Mouse (Mus musculus): ENCODE measurements at regions not wholly inside any gene's neighbourhood (a gene's known extent, or its start where the extent isn't known, plus 50 kb on each side); places are given as distances from the start of the nearest gene placed in this dataset.
"Not testable (repeated sequence)": the region's sequence is repeated elsewhere in the genome, so short reads cannot be mapped to it uniquely, and the experiment has no call there.

DNA sequence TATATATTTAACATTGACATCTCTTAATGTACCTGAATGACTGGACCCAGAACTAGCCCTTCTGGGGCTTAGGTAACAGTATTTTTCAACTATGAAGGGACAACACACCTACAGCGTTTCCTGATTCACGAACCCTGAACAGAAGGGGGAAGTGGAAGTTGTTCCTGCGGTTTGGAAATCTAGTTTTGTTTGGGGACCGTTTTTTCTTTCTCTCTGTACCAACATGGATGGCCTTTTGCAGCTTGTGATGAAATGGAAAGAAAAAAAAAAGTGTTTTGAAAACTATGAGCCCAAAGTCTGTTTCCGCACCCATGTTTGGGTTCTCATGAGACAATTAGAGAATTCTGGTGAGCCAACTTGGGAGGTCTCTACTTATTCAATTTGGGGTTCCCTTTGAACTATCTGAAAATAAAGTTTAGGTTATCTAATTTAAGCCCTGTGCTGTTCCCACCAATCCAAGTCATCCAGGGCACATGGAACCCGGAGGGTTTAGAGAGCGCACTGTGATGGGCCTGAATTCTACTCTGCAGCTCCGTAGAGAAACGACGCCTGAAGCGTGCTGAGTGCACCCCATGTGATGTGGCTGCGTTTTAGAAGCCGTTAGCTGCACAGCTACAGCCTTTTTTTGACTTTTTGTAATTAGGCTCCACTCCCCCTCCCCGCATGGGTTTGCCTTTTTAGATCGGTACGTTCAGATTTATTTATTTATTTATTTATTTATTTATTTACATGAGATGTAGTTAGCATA is 137.0 kb upstream of the Rapgef5 start:
- no peak for DNase-seq

DNA sequence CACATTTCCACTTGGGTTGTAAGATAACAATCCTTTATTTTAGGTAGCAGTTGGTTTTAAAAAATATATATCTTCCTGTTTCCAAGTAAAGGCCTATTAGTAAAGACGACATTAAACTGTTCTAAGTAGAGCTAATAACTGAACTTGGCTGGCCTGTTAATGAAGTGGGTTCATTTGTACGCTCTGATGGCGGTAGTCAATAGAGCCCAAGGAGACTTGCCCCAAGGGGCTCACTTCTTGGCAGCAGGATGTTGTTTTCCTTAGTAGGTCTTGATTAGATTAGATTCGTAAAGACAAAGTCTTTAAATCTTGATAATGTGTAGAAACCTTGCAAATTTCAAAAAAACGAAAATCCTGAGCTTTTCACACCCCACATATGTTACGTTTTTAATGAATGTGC is 135.4 kb upstream of the Rapgef5 start:
- DNase-seq: no peak

DNA sequence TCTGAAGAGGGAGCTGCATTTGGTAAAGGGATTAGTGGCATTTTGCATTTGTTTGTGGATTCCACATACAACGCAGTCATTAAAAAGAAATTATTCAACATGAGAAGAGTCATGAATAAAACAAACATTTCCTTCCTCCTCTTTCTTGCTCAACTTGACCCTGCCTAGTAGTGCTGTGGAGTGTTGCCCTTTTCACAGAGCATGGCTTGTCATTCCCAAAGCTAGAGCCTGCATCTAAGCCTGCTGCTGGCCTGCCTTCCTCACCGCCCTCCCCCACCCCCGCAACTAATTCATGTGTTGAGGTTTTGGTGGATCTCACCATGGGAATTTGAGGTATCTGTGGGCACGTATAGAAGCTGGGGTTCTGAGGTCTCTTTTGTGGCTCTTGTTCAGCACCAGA is 133.6 kb upstream of the Rapgef5 start:
- DNase-seq: not testable (repeated sequence)

DNA sequence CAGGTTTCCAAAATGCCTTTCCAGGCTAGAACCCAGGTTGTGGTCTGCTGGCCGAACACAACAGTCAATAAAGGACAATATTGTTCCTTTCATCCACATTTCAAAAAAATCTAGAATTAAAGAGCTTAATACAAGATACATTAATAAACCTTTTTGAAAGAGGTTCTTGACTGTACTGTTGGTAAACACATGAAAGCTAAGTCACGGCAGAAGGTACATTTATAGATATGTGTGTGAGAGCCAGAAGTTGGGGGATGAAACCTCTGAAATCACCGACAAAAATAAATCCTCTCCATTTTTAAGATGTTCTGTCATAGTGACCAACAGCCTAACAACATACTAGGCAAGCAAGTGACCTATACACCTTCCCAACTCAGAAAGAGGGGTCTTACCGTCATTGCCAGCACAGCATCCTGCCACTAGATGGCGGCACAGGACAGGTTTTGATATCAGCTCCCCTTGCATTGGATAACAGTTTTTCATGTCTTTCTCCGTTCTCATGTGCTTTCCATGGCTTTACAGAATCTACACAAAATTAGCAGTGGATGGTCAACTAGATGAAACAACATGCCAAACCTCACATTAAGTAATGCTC is 131.1 kb upstream of the Rapgef5 start:
- DNase-seq: peak; percentile 87

DNA sequence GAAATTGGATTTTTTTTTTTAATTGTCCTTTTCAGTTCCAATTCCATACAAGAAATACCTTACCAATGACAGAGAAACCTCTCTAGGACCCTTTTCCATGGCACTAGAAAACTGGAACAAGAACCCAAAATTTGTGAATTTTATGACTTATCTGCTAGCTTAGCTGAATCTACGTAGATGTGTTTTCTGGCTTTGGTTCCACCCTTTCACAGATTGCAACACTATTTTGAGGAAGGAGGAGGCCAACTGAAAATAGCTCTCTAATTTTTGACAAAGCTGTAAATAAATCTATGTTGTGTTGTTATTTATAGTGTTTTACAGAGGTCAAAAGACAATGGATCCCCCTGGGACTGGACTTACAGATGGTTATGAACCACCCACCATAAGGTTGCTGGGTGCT is 130.6 kb upstream of the Rapgef5 start:
- DNase-seq: no peak

DNA sequence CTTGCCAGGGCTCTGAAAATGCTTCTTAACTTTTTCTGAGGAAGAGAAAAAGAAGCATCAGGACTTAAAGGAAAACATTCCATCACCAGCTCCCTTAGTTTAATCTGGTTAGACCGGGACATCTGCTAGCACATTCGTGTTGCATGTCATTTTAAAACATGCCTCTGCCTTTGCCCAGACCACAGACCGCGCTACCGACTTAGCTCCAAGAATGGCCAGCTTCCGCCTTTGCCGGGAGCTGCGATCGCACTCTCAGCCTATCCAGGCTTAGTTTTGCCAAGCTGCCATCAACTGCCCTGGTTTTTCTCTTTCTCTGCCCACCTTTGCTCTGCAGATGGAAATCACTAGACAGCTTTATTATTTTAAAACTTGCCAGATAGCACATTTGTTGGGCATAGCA is 129.3 kb upstream of the Rapgef5 start:
- no peak for DNase-seq

DNA sequence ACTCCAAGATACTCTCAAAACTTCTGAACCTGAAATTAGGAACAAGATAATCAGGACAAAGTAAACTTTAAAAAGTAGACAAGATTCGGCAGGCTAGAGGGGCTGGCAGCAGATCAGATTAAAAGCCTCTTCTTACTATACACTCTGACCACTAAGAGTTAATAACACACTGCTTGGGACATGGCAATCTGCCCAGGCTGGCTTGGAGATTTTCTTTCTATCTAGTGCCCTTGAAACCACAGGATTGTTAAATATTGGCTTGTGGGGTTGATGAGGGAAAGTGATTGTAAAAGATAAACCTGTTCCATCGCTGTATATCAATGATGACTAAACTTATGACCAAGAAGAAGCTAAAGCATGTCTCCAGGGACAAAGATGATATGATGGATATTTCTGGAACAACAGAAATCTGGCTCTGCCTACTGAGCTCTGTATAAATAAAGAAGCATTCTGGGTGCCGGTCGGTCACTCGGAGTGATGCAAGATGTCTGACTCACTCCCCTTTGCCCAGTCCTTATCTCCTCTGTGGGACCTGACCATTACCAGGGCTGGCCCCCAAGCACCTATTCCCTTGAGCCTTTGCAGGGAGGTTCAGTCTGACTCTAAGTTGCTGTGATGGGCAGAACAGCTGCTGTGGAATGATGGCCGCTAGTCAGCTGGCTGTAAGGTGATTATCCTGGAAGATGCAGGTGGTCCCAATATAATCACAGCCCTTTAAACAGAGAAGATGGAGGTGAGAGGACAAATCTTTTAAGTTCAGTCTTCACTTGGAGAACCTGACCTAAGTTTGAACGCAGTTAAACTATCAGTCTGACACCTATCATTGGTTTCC is 126.5 kb upstream of the Rapgef5 start:
- peak; percentile 72 for DNase-seq

DNA sequence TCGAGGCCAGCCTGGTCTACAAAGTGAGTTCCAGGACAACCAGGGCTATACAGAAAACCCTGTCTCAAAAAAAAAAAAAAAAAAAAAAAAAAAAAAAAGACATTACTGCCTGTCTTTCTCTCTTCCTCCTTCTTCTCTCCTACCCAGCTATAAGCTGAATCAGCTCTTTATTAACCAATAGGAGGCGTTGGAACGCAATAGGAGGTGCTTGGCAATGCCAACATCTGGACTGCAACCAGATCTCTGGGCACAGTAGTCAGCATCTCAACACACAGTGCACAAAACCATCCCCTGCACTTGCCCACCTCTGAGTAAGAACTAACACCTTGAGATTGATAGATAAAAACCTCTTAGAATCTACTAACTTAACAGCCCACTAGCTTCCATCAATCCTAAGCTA is 118.8 kb upstream of the Rapgef5 start:
- DNase-seq: no peak

DNA sequence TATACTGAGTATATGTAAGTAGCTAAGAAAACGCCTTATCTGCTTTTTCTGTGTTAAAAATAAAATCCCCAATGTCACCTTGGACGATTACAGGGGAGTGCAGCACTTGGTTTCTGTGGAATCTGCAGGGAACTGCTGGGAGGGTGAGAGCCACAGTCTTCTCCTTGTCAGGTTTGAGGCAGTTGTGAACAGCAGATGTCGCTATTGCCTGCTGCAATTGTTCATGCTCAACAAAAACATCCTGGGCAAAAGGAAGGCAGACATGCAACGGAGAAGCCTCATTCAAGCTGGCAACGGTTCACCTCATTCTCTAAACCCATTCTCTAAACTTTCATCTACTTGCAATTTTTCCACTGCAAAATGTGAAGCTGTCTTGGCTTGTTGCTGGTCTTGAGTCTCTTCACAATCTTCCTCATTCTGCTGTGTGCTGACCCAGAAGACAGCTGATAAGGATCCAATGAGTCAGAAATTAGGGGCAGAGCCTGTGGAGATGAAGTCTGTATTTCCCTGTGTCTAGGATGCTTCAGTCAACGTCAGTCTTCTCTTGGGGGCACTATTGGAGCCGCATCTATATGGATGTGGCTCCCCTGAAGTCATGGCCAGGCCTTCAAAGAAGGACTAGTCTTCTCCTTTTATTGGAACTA is 112.6 kb upstream of the Rapgef5 start:
- DNase-seq: peak; percentile 81

DNA sequence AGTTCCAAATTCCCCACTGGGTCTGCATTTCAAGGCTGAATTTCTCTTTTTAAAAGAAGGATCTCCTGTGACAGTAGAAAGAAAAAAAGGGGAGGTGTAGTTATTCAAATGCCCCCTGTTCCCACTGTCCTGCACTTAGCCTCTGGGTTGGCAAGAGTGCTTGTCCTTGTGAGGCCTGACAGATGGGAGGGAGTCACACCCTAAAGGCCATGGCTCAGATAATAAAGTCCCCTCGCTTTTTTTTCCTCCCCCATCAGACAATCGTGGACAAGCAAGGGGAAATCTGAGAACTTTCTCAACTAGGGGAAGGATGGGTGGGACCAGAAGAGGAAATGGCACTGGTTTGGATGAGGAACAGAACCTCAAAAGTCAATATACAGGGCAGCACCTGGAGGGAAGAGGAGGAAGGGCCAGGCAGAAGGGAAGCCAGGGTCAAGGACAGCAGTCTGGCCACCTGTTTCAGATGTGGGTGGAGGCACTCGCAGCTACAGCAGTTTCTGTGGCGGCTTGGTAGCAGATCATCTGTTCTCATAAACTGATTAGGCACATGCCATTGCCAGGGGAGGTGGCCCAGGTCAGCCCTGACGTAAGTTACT is 112.0 kb upstream of the Rapgef5 start:
- DNase-seq: peak; percentile 27

DNA sequence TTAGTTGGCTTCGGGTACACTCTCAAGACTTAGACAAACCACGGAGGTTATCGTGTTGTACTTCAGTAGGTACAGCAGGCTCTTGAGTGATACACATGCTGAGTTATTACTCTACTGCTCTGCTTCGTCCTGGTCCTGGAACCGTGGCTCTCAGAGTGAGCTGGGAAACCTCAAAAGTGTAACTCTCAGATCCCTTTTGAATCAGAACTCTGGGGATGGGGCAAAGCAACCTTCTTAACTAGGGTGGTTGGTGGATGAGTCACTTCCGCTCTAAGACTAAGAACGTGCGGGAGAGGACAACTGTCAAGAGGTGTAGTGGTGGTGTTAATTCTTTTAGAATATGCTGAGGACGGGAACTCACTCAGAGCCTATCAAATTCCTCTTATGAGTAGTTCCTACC is 109.4 kb upstream of the Rapgef5 start:
- no peak for DNase-seq

DNA sequence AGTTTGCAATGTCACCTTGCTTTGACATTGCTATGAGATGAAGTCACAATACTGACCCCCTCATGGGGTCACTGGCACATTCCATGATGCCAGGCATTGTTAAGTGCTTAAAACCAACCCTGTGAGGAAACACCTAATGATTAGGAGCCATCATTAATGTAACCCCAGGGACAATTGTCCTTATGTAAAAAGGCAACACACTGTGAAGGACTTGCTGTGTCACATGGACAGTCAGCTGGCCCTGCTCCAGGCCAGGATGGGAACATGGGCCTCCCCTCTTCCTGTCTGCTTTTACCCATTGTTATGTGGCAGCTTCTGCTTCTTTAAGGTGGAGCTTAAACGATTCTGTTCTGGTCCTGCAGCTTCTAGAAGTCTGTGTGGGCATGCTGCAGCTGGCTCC is 105.7 kb upstream of the Rapgef5 start:
- DNase-seq: peak; percentile 39

DNA sequence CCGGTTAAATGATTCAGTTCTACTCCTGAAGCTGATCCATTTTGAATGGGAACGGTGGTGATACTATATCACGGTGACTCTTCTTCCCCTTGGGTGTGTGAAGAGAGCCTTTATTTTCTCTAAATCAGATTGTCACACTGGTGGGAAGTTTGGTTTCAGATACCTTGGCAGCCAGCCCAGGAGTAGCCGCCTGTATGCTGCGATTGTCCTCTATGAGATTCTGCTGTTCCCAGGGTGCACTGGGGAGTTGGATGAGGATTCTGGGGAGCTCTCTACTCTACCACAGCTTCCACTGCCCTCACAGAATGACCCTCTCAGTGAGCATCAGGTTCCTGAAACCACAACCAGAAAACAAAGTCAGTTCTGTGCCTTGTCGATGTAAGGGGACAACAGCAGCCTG is 104.0 kb upstream of the Rapgef5 start:
- peak; percentile 40 for DNase-seq

DNA sequence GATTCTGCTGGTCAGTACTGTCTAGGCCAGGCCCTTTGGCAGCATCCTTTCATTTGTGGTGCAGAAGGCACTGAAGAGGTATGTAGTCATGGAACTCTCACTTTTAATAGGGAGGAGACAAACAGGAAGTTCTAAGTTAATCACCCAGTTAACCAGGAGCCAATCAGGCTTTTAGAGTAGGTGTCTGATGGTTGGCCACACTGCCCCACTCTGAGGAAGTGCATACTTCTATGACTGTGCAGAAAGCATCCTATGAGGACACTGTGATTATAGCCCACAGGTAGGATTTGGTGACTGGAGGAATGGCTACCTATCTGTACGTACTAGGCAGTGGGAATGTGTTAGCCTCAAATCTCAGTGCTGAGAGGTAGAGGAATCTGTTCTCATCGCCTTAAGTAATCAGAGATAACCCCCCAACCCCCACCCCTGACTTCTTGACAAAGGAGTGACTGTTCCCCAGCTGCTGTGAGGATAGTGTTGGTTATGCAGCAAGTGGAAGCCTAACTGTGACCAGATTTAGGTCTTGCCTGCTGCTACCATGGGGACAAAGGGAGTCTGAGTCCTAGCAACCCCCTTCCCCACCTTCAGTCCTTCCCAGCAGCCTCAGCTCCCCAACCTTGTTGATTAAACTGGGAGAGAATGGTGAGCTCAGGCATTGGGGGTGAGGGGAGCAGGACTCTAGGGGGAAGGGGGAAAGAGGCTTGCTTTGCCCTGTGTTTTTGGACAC is 103.3 kb upstream of the Rapgef5 start:
- no peak for DNase-seq

DNA sequence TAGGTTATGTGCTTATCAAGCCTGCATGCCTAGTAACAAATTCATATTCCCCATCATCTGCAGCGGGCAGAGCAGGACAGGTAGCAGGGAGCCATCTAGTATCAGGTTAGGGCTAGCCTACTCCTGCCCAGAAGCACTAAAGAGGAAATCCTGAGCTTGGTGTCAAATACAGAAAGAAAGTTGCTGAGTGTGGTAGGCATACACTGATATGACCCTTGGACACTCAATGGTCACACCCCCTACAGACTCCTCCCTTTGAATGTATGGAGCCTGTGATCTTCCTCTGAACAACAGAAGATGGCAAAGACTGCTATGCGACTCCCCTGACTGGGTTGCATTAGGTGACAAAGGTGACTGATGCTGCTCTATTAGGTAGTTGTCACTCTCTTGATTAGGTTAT is 102.3 kb upstream of the Rapgef5 start:
- no peak for DNase-seq

DNA sequence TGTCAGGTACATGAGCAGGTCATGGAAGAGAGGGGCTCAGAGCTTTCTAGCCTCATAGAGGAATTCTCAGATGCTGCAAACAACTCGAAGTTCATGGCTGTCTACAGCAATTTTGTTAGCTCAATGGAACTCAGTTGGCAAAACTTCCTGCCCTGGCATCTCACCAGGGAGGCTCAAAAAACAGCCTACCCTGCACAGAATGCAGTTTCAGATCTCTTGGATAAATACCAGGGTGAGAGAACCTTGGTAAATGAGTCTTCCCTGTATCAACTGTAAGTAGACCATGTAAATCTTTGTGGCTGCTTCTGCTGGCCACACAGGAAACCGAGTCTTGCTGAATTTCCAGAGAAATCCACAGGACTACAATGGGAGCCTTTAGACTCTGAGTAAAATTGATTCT is 101.1 kb upstream of the Rapgef5 start:
- no peak for DNase-seq

DNA sequence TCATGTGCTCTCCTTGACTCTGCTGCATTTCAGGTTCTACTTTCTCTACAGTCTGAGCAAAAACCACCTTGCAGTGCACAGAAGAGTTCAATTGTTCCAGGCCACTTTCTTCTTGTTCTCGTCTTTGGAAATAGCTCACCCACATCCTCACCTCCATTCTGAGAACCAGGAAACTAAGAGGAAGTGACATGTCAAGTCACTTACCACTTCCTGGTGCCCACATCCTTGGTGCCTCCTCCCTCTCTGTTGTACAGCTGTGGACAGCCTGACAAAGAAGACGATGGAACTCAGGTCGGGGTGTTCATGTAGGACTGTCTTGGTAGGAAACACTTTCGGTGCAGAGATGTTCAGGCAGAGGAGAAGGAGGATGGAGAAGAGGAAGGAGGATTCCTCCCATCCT is 98.3 kb upstream of the Rapgef5 start:
- DNase-seq: no peak

DNA sequence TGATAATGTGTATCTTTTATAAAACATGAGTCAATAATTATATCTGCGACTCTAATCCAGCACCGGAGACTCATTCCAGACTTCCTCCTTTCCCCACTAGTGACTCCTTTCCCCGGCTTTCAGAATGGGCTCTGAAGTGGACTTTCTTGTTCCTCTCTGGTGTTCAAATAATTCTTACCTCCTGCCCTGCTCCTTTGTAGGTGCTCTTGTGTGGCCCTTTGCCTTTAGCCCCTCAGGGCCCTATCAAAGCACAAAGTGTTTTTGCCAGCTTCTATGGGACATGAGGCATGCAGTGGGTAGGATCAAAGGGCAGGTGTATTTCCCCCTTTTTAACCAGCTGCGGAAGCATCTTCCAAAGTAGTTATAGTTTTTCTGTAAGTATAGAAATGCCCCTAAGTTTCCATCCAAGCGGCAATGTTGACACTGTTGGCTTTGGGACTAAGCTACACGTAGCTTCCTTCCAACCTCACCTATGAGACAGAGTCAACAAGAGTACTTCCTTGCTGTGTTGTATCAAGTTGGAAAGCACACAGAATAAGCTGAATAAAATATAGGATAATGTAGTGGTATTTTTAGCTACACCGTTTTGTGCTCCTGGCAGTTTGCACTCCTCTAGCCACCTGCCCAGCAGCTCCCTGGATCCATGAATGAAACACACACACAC is 93.8 kb upstream of the Rapgef5 start:
- no peak for DNase-seq

DNA sequence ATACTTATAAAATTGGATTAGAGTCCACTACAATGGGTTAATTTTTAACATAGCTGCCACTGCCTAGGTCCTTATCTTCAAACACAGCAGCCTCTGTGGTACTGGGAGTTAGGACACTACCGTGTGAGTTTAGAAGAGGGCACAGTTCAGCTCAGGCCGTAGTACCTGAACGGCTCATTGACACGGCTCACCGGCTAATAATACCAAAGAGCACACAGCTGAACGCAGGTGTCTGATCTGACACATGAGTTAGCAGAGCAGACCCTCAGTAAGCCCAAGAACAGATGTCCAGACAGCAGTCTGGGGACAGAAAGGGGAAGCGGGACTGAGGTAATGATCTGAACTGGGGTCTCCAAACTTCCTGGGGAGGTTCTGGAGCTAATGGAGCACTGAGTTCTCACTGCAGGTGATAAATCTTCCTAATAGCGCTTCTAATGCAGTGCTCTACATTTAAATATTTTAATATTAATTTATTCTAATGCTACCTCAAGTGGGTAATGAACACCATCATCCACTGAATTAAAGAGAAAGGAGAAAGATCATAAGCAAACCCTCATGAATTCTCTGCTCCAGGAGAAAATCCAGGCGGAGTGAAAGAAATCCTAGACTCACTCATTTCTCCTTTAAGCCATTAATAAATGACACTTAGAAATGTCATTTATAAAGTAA is 90.8 kb upstream of the Rapgef5 start:
- no peak for DNase-seq

DNA sequence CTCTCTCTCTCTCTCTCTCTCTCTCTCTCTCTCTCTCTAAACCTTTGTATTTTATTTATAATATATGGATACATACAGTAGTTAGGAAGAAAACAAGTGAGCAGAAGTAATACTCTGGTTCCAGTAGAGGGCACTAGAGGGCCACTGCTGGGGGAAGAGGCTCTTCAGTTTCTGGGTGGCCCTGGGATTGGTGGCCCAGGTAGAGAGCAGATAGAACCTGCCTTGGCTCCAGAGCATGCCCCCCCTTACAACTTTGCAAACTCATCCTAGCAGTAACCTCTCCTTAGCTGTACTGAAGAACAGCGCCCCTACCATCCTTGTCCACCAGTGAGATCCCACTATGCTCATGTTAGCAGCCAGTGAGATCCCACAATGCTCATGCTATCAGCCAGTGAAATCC is 88.8 kb upstream of the Rapgef5 start:
- DNase-seq: peak; percentile 62

DNA sequence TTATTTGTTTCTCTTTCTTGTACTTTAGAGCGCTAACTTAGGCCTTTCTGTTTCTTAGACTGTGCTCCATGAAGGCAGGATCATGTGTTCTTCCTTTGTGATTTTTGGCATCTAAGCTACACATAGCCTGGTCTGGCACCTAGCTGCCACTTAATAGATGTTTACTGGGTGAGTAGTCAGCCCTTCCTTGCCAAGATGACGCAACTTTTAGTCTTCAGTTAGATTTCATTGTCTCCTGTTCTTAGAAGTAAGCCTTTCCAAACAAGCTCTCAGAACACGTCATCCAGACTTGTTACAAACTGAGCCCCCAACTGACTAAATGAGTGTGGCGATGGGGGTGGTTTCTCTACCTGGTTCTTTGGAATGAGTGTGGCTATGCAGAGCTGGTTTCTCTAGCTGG is 85.4 kb upstream of the Rapgef5 start:
- no peak for DNase-seq

Data from adrenal gland, postnatal 10 days (tissue).